Mouse (Mus musculus): ENCODE measurements around the gene Pno1. TPM values are rescaled to one million over a fixed set of nuclear protein-coding genes. Genes with fewer than 3 reads are reported as not detected.
A peak's percentile ranks its signal among the peaks of the same experiment; 100 is the strongest.

Pno1 gene
- polyA plus RNA-seq, 1 experiment from 2014 or later = 111 TPM

- DNase-seq (ENCODE audit: low spot score) = no peak
- 93% methylated on average over 8 of the region's 8 CpGs for WGBS
- Histone ChIP-seq H3K9me3 (ENCODE audit: control insufficient read depth, low read length) (no peaks in the 10 kb centered on the region), H3K4me2 (ENCODE audit: low read depth, severe bottlenecking) (no peak overlapping the region), H3K27me3 (ENCODE audit: control insufficient read depth, insufficient read depth, low read length) (no peaks in the 10 kb centered on the region), H3K27ac (replicated peaks; ENCODE audit: low read depth, low read length) (no peak overlapping the region), H3K9ac (ENCODE audit: low read length) (no peak overlapping the region), H3K4me1 (ENCODE audit: control insufficient read depth, insufficient read depth, low read length) (no peaks in the 10 kb centered on the region), H3K36me3 (ENCODE audit: control insufficient read depth, insufficient read depth, low read length) (no peaks in the 10 kb centered on the region), H3K4me3 (ENCODE audit: low read depth, low read length) (no peak overlapping the region)
- ATAC-seq (ENCODE audit: insufficient number of reproducible peaks, low FRiP score, low TSS enrichment, low read depth) = no peak
Measured at GRCm38 (mm10) chr11:17221126-17221525, 9.8 kb upstream of the Pno1 start.

GRCm38 (mm10) chr11:17215475-17215874 is 4.1 kb upstream of the Pno1 start:
- no peaks in the 10 kb centered on the region for H3K9me3 ChIP-seq (ENCODE audit: control insufficient read depth, low read length)
- H3K27ac ChIP-seq (replicated peaks; ENCODE audit: low read depth, low read length) = no peak overlapping the region
- DNase-seq (ENCODE audit: low spot score) = no peak
- H3K27me3 ChIP-seq (ENCODE audit: control insufficient read depth, insufficient read depth, low read length) = no peaks in the 10 kb centered on the region
- H3K9ac ChIP-seq (ENCODE audit: low read length) = no peak overlapping the region
- H3K36me3 ChIP-seq (ENCODE audit: control insufficient read depth, insufficient read depth, low read length) = no peaks in the 10 kb centered on the region
- ATAC-seq (ENCODE audit: insufficient number of reproducible peaks, low FRiP score, low TSS enrichment, low read depth) = no peak
- 85% methylated on average over 3 of the region's 3 CpGs for WGBS
- no peak overlapping the region for H3K4me2 ChIP-seq (ENCODE audit: low read depth, severe bottlenecking)
- no peaks in the 10 kb centered on the region for H3K4me1 ChIP-seq (ENCODE audit: control insufficient read depth, insufficient read depth, low read length)
- H3K4me3 ChIP-seq (ENCODE audit: low read depth, low read length) = no peak overlapping the region

GRCm38 (mm10) chr11:17212903-17213509 is 1.6 kb upstream of the Pno1 start:
- H3K36me3 ChIP-seq (ENCODE audit: control insufficient read depth, insufficient read depth, low read length) = peaks cover 4% of the 10 kb centered on the region; the same call in 1 of the 2 replicates
- no peak overlapping the region for H3K4me2 ChIP-seq (ENCODE audit: low read depth, severe bottlenecking)
- WGBS = 73% methylated on average over 5 of the region's 5 CpGs
- H3K27ac ChIP-seq (replicated peaks; ENCODE audit: low read depth, low read length) = no peak overlapping the region
- no peaks in the 10 kb centered on the region for H3K27me3 ChIP-seq (ENCODE audit: control insufficient read depth, insufficient read depth, low read length)
- H3K4me3 ChIP-seq (ENCODE audit: low read depth, low read length) = no peak overlapping the region
- H3K4me1 ChIP-seq (ENCODE audit: control insufficient read depth, insufficient read depth, low read length) = no peaks in the 10 kb centered on the region
- ATAC-seq (ENCODE audit: insufficient number of reproducible peaks, low FRiP score, low TSS enrichment, low read depth) (no peak), DNase-seq (ENCODE audit: low spot score) (no peak)
- H3K9me3 ChIP-seq (ENCODE audit: control insufficient read depth, low read length) = no peaks in the 10 kb centered on the region
- no peak overlapping the region for H3K9ac ChIP-seq (ENCODE audit: low read length)

GRCm38 (mm10) chr11:17212141-17212495 is 750 bp upstream of the Pno1 start:
- no peaks in the 10 kb centered on the region for H3K9me3 ChIP-seq (ENCODE audit: control insufficient read depth, low read length)
- ATAC-seq (ENCODE audit: insufficient number of reproducible peaks, low FRiP score, low TSS enrichment, low read depth) (0 out of 2 replicates have a peak, but pooled peaks have one; percentile 2), DNase-seq (ENCODE audit: low spot score) (no peak)
- H3K9ac ChIP-seq (ENCODE audit: low read length) = peak overlapping the region; percentile 81
- peaks cover 4% of the 10 kb centered on the region; the same call in 1 of the 2 replicates for H3K36me3 ChIP-seq (ENCODE audit: control insufficient read depth, insufficient read depth, low read length)
- no peak overlapping the region for H3K27ac ChIP-seq (replicated peaks; ENCODE audit: low read depth, low read length)
- no peaks in the 10 kb centered on the region for H3K27me3 ChIP-seq (ENCODE audit: control insufficient read depth, insufficient read depth, low read length)
- H3K4me2 ChIP-seq (ENCODE audit: low read depth, severe bottlenecking) = peak overlapping the region; percentile 74
- H3K4me3 ChIP-seq (ENCODE audit: low read depth, low read length) = peak overlapping the region; percentile 87
- 1% methylated on average over 10 of the region's 10 CpGs for WGBS
- no peaks in the 10 kb centered on the region for H3K4me1 ChIP-seq (ENCODE audit: control insufficient read depth, insufficient read depth, low read length)

GRCm38 (mm10) chr11:17202481-17202880 is 8.9 kb downstream of the Pno1 start:
- H3K27me3 ChIP-seq (ENCODE audit: control insufficient read depth, insufficient read depth, low read length) = no peaks in the 10 kb centered on the region
- DNase-seq (ENCODE audit: low spot score) (no peak), ATAC-seq (ENCODE audit: insufficient number of reproducible peaks, low FRiP score, low TSS enrichment, low read depth) (no peak)
- H3K4me1 ChIP-seq (ENCODE audit: control insufficient read depth, insufficient read depth, low read length) = no peaks in the 10 kb centered on the region
- 0 out of 2 replicates have a peak, but pooled peaks cover 2% of the 10 kb centered on the region for H3K36me3 ChIP-seq (ENCODE audit: control insufficient read depth, insufficient read depth, low read length)
- WGBS = 86% methylated on average over 6 of the region's 6 CpGs
- H3K4me3 ChIP-seq (ENCODE audit: low read depth, low read length) = no peak overlapping the region
- H3K4me2 ChIP-seq (ENCODE audit: low read depth, severe bottlenecking) = no peak overlapping the region
- no peak overlapping the region for H3K9ac ChIP-seq (ENCODE audit: low read length)
- H3K9me3 ChIP-seq (ENCODE audit: control insufficient read depth, low read length) = no peaks in the 10 kb centered on the region
- no peak overlapping the region for H3K27ac ChIP-seq (replicated peaks; ENCODE audit: low read depth, low read length)

GRCm38 (mm10) chr11:17200936-17201335 is 10.4 kb downstream of the Pno1 start:
- Histone ChIP-seq H3K4me1 (ENCODE audit: control insufficient read depth, insufficient read depth, low read length) (no peaks in the 10 kb centered on the region), H3K4me2 (ENCODE audit: low read depth, severe bottlenecking) (no peak overlapping the region), H3K27ac (replicated peaks; ENCODE audit: low read depth, low read length) (no peak overlapping the region), H3K36me3 (ENCODE audit: control insufficient read depth, insufficient read depth, low read length) (peaks cover 3% of the 10 kb centered on the region; the same call in 1 of the 2 replicates), H3K27me3 (ENCODE audit: control insufficient read depth, insufficient read depth, low read length) (no peaks in the 10 kb centered on the region), H3K9me3 (ENCODE audit: control insufficient read depth, low read length) (no peaks in the 10 kb centered on the region), H3K4me3 (ENCODE audit: low read depth, low read length) (no peak overlapping the region), H3K9ac (ENCODE audit: low read length) (no peak overlapping the region)
- DNase-seq (ENCODE audit: low spot score) = no peak
- ATAC-seq (ENCODE audit: insufficient number of reproducible peaks, low FRiP score, low TSS enrichment, low read depth) = no peak
- 95% methylated on average over 4 of the region's 4 CpGs for WGBS

- Histone ChIP-seq H3K9me3 (ENCODE audit: control insufficient read depth, low read length) (no peaks in the 10 kb centered on the region), H3K4me2 (ENCODE audit: low read depth, severe bottlenecking) (no peak overlapping the region), H3K4me1 (ENCODE audit: control insufficient read depth, insufficient read depth, low read length) (no peaks in the 10 kb centered on the region), H3K4me3 (ENCODE audit: low read depth, low read length) (no peak overlapping the region), H3K9ac (ENCODE audit: low read length) (no peak overlapping the region), H3K27ac (replicated peaks; ENCODE audit: low read depth, low read length) (no peak overlapping the region), H3K27me3 (ENCODE audit: control insufficient read depth, insufficient read depth, low read length) (no peaks in the 10 kb centered on the region), H3K36me3 (ENCODE audit: control insufficient read depth, insufficient read depth, low read length) (peaks cover 4% of the 10 kb centered on the region; the same call in 1 of the 2 replicates)
- 92% methylated on average over 3 of the region's 3 CpGs for WGBS
- DNase-seq (ENCODE audit: low spot score) (no peak), ATAC-seq (ENCODE audit: insufficient number of reproducible peaks, low FRiP score, low TSS enrichment, low read depth) (no peak)
Measured at GRCm38 (mm10) chr11:17199840-17200501, 11.4 kb downstream of the Pno1 start.

- Histone ChIP-seq H3K9me3 (ENCODE audit: control insufficient read depth, low read length) (no peaks in the 10 kb centered on the region), H3K4me2 (ENCODE audit: low read depth, severe bottlenecking) (no peak overlapping the region), H3K27ac (replicated peaks; ENCODE audit: low read depth, low read length) (no peak overlapping the region), H3K36me3 (ENCODE audit: control insufficient read depth, insufficient read depth, low read length) (peaks cover 4% of the 10 kb centered on the region; the same call in 1 of the 2 replicates), H3K4me3 (ENCODE audit: low read depth, low read length) (no peak overlapping the region), H3K27me3 (ENCODE audit: control insufficient read depth, insufficient read depth, low read length) (no peaks in the 10 kb centered on the region), H3K4me1 (ENCODE audit: control insufficient read depth, insufficient read depth, low read length) (no peaks in the 10 kb centered on the region), H3K9ac (ENCODE audit: low read length) (no peak overlapping the region)
- DNase-seq (ENCODE audit: low spot score) = no peak
- WGBS = 90% methylated on average over 5 of the region's 5 CpGs
- no peak for ATAC-seq (ENCODE audit: insufficient number of reproducible peaks, low FRiP score, low TSS enrichment, low read depth)
Measured at GRCm38 (mm10) chr11:17199170-17199569, 12.2 kb downstream of the Pno1 start.

Measured in limb, embryonic 11.5 days (tissue).